Mouse (Mus musculus) granulocyte monocyte progenitor cell, adult 5-6 weeks (primary cell): Measurements from ENCODE around the gene Msi2. TPM values are rescaled to one million over a fixed set of nuclear protein-coding genes. Genes with fewer than 3 reads are reported as not detected.

ENCODE experiments used
- ATAC-seq: replicated peaks from 2 replicates; pipeline ENCODE4 v1.8.0; 2016; ENCODE audit warnings: mild to moderate bottlenecking, moderate TSS enrichment, inconsistent platforms; ENCODE audit not compliant: poor library complexity, severe bottlenecking
- total RNA-seq, 2 experiments: library from RNA; stranded (forward) in 1 of 2; stranded (reverse) in 1 of 2; fragments of 200-712, 200-1000 nt in 1 of 2; fragments of >200 nt in 1 of 2; fragmentation: Nextera tagmentation in 1 of 2; gene quantifications; 2 replicates each; pipeline ENCODE4 v1.2.3; 2014 to 2017

Gene Msi2
- total RNA-seq, 2 experiments from 2014 or later, result 34.7 to 39.6 TPM

GRCm38 (mm10) chr11:88495759-88496158 lies 222.6 kb downstream of the Msi2 start:
- no peak for ATAC-seq

- no peak for ATAC-seq
Observed at GRCm38 (mm10) chr11:88495018-88495417, 223.3 kb downstream of the Msi2 start.

GRCm38 (mm10) chr11:88493795-88494559 lies 224.3 kb downstream of the Msi2 start:
- ATAC-seq, result no peak

- no peak for ATAC-seq
Observed at GRCm38 (mm10) chr11:88492585-88492984, 225.7 kb downstream of the Msi2 start.

GRCm38 (mm10) chr11:88489985-88490384 lies 228.3 kb downstream of the Msi2 start:
- no peak for ATAC-seq

- no peak for ATAC-seq
Observed at GRCm38 (mm10) chr11:88488941-88489724, 229.2 kb downstream of the Msi2 start.

GRCm38 (mm10) chr11:88488175-88488940 lies 230.0 kb downstream of the Msi2 start:
- ATAC-seq, result no peak

GRCm38 (mm10) chr11:88485987-88486386 lies 232.3 kb downstream of the Msi2 start:
- ATAC-seq, result no peak

GRCm38 (mm10) chr11:88485088-88485487 lies 233.2 kb downstream of the Msi2 start:
- no peak for ATAC-seq

GRCm38 (mm10) chr11:88484047-88484446 lies 234.3 kb downstream of the Msi2 start:
- ATAC-seq, result no peak

- no peak for ATAC-seq
Observed at GRCm38 (mm10) chr11:88482636-88483035, 235.7 kb downstream of the Msi2 start.

GRCm38 (mm10) chr11:88482236-88482635 lies 236.1 kb downstream of the Msi2 start:
- no peak for ATAC-seq

- ATAC-seq, result no peak
Observed at GRCm38 (mm10) chr11:88481602-88482161, 236.6 kb downstream of the Msi2 start.

- no peak for ATAC-seq
Observed at GRCm38 (mm10) chr11:88481092-88481601, 237.2 kb downstream of the Msi2 start.

GRCm38 (mm10) chr11:88479498-88479897 lies 238.8 kb downstream of the Msi2 start:
- no peak for ATAC-seq

- no peak for ATAC-seq
Observed at GRCm38 (mm10) chr11:88474889-88475440, 243.3 kb downstream of the Msi2 start.

- no peak for ATAC-seq
Observed at GRCm38 (mm10) chr11:88472731-88473130, 245.6 kb downstream of the Msi2 start.

- ATAC-seq, result no peak
Observed at GRCm38 (mm10) chr11:88471981-88472647, 246.2 kb downstream of the Msi2 start.

- ATAC-seq, result no peak
Observed at GRCm38 (mm10) chr11:88470599-88470998, 247.7 kb downstream of the Msi2 start.
